Mouse (Mus musculus): Measurements from ENCODE around the gene Trpt1. TPM values are rescaled to one million over a fixed set of nuclear protein-coding genes. Genes with fewer than 3 reads are reported as not detected.
A peak's percentile ranks its signal among the peaks of the same experiment; 100 is the strongest.
"Not testable (repeated sequence)": the region's sequence is repeated elsewhere in the genome, so short reads cannot be mapped to it uniquely, and the experiment has no call there.

Trpt1 gene
- polyA plus RNA-seq, 1 experiment from 2014 or later: 12.1 TPM

GRCm38 (mm10) chr19:6987061-6987903 is 8.6 kb upstream of the Trpt1 start, which contains the start of gene Vegfb:
TSS of gene Vegfb (minus strand) at chr19:6987651.
- WGBS: 1% methylated on average over 75 of the region's 85 CpGs
- Histone ChIP-seq H3K27ac (ENCODE audit: low read depth, low read length) (peak within 1 kb of the TSS; percentile 69; the same call in 1 of the 2 replicates), H3K9me3 (ENCODE audit: control insufficient read depth, low read length) (no peaks in the 10 kb centered on the region), H3K4me2 (replicated peaks; ENCODE audit: low read depth, low read length) (peak within 1 kb of the TSS; percentile 90), H3K4me3 (ENCODE audit: low read length) (peak within 1 kb of the TSS; percentile 85), H3K9ac (ENCODE audit: low read depth, low read length) (peak within 1 kb of the TSS; percentile 96), H3K4me1 (ENCODE audit: control insufficient read depth, insufficient read depth, low read length) (peaks cover 16% of the 10 kb centered on the region), H3K36me3 (ENCODE audit: control insufficient read depth, insufficient read depth, low read length) (peaks cover 20% of the 10 kb centered on the region; the same call in 1 of the 2 replicates), H3K27me3 (ENCODE audit: control insufficient read depth, insufficient read depth, low read length) (no peaks in the 10 kb centered on the region)
- peak; percentile 56 for ATAC-seq (ENCODE audit: low FRiP score, low TSS enrichment)

DNA sequence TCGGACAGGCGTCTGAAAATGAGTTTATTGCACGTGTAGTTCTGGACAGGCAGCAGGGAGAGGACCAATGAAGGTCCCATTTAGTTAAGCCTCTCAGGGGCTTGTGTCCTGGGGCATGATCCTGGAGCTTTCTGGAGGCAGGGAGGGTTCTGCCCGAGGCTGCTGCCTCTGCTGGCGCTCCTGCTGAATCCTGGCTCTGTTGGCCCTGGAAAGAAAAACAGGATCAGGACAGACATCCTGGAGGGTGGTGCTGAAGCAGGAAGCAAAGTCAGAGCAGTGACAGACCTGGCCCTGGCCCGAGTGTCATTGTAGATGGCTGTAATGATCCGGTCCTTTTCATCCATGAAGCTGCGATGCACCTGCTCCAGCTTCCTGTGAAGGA is 8.0 kb upstream of the Trpt1 start:
- 2% methylated on average over 8 of the region's 8 CpGs for WGBS
- peaks cover 16% of the 10 kb centered on the region; the same call in 1 of the 2 replicates for H3K36me3 ChIP-seq (ENCODE audit: control insufficient read depth, insufficient read depth, low read length)
- peaks cover 17% of the 10 kb centered on the region for H3K4me1 ChIP-seq (ENCODE audit: control insufficient read depth, insufficient read depth, low read length)
- no peaks in the 10 kb centered on the region for H3K27me3 ChIP-seq (ENCODE audit: control insufficient read depth, insufficient read depth, low read length)
- no peak for ATAC-seq (ENCODE audit: low FRiP score, low TSS enrichment)
- peak overlapping the region; percentile 85 for H3K4me3 ChIP-seq (ENCODE audit: low read length)
- peak overlapping the region; percentile 69; the same call in 1 of the 2 replicates for H3K27ac ChIP-seq (ENCODE audit: low read depth, low read length)
- H3K4me2 ChIP-seq (replicated peaks; ENCODE audit: low read depth, low read length): peak overlapping the region; percentile 90
- H3K9ac ChIP-seq (ENCODE audit: low read depth, low read length): peak overlapping the region; percentile 96
- no peaks in the 10 kb centered on the region for H3K9me3 ChIP-seq (ENCODE audit: control insufficient read depth, low read length)

GRCm38 (mm10) chr19:6989251-6989650 is 6.7 kb upstream of the Trpt1 start:
- Histone ChIP-seq H3K4me1 (ENCODE audit: control insufficient read depth, insufficient read depth, low read length) (peaks cover 23% of the 10 kb centered on the region), H3K36me3 (ENCODE audit: control insufficient read depth, insufficient read depth, low read length) (peaks cover 6% of the 10 kb centered on the region; the same call in 1 of the 2 replicates), H3K4me3 (ENCODE audit: low read length) (no peak overlapping the region), H3K9ac (ENCODE audit: low read depth, low read length) (no peak overlapping the region), H3K9me3 (ENCODE audit: control insufficient read depth, low read length) (no peaks in the 10 kb centered on the region), H3K27ac (ENCODE audit: low read depth, low read length) (no peak overlapping the region), H3K4me2 (replicated peaks; ENCODE audit: low read depth, low read length) (no peak overlapping the region), H3K27me3 (ENCODE audit: control insufficient read depth, insufficient read depth, low read length) (no peaks in the 10 kb centered on the region)
- no peak for ATAC-seq (ENCODE audit: low FRiP score, low TSS enrichment)
- 82% methylated on average over 8 of the region's 8 CpGs for WGBS

- Histone ChIP-seq H3K9me3 (ENCODE audit: control insufficient read depth, low read length) (no peaks in the 10 kb centered on the region), H3K9ac (ENCODE audit: low read depth, low read length) (no peak overlapping the region), H3K4me1 (ENCODE audit: control insufficient read depth, insufficient read depth, low read length) (peaks cover 31% of the 10 kb centered on the region), H3K4me3 (ENCODE audit: low read length) (no peak overlapping the region), H3K36me3 (ENCODE audit: control insufficient read depth, insufficient read depth, low read length) (no peaks in the 10 kb centered on the region), H3K4me2 (replicated peaks; ENCODE audit: low read depth, low read length) (no peak overlapping the region), H3K27me3 (ENCODE audit: control insufficient read depth, insufficient read depth, low read length) (no peaks in the 10 kb centered on the region), H3K27ac (ENCODE audit: low read depth, low read length) (no peak overlapping the region)
- ATAC-seq (ENCODE audit: low FRiP score, low TSS enrichment): no peak
- WGBS: 87% methylated on average over 6 of the region's 6 CpGs
Observed at GRCm38 (mm10) chr19:6990712-6991111, 5.2 kb upstream of the Trpt1 start.

DNA sequence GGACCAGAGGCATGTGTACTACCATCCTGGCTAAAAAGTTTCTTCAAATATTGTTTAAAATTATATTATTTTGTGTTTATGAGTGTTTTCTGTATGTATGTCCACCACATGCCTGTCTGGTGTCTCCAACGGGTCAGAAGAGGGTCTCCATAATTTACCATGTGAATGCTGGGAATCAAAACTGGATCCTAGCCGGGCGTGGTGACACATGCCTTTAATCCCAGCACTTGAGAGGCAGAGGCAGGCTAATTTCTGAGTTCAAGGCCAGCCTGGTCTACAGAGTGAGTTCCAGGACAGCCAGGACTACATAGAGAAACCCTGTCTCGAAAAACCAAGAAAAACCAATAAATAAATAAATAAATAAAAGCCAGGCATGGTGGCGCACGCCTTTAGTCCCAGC is 4.8 kb upstream of the Trpt1 start:
- H3K4me3 ChIP-seq (ENCODE audit: low read length); H3K9me3 ChIP-seq (ENCODE audit: control insufficient read depth, low read length); H3K27ac ChIP-seq (ENCODE audit: low read depth, low read length); ATAC-seq (ENCODE audit: low FRiP score, low TSS enrichment); H3K4me2 ChIP-seq (replicated peaks; ENCODE audit: low read depth, low read length); H3K27me3 ChIP-seq (ENCODE audit: control insufficient read depth, insufficient read depth, low read length); H3K9ac ChIP-seq (ENCODE audit: low read depth, low read length); H3K36me3 ChIP-seq (ENCODE audit: control insufficient read depth, insufficient read depth, low read length): not testable (repeated sequence)
- H3K4me1 ChIP-seq (ENCODE audit: control insufficient read depth, insufficient read depth, low read length): peaks cover 30% of the 10 kb centered on the region
- 90% methylated on average over 6 of the region's 6 CpGs for WGBS

DNA sequence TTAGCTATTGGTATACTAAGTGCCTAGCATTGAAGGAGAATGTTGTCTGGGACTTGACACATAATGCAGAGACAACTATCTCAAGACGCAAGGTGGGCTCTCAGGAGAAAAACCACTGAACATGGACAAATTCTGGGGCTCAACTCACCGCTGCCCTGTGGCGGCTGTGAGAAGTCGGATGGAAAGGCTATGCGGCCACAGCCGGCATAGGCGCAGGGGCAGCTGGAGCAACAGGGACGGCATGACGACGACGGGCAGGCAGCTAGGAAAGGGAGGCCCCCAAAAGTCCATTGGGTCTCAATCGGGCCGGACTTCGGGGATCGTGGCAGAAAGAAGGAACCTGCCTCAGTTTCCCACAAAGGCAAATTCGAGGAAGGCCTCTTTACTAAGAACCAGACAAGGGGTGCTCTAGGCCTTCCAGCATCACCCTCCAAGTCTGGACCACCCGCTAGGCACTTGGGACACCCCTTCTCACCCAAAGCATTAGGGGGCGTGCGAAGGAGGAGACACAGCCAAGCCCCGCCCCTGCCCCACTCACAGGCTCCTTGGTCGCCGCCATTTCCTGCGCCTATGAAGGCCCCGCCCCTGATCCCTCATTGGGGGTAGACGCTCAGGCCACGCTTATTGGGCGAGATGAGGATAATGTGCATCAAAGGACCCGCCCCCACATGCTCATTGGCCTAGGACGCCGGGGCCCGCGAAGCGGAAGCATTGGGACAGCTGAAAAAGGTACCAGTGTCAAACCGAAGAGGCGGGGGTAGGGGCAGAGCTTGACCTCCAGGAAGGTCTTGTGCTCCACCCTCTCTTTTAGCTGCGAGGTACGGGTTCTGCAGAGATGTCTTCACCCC is 3.7 kb upstream of the Trpt1 start, which contains the start of gene Dnajc4:
TSS of gene Dnajc4 (minus strand) at position 562 of the 848 bp plus-strand sequence.
- ATAC-seq (ENCODE audit: low FRiP score, low TSS enrichment): peak; percentile 94
- Histone ChIP-seq H3K9me3 (ENCODE audit: control insufficient read depth, low read length) (no peaks in the 10 kb centered on the region), H3K4me1 (ENCODE audit: control insufficient read depth, insufficient read depth, low read length) (peaks cover 28% of the 10 kb centered on the region), H3K4me3 (ENCODE audit: low read length) (peak within 1 kb of the TSS; percentile 39), H3K9ac (ENCODE audit: low read depth, low read length) (peak within 1 kb of the TSS; percentile 59), H3K4me2 (replicated peaks; ENCODE audit: low read depth, low read length) (peak within 1 kb of the TSS; percentile 77), H3K27me3 (ENCODE audit: control insufficient read depth, insufficient read depth, low read length) (no peaks in the 10 kb centered on the region), H3K27ac (ENCODE audit: low read depth, low read length) (peak within 1 kb of the TSS; percentile 33; the same call in 1 of the 2 replicates), H3K36me3 (ENCODE audit: control insufficient read depth, insufficient read depth, low read length) (no peaks in the 10 kb centered on the region)
- 2% methylated on average over 37 of the region's 37 CpGs for WGBS

GRCm38 (mm10) chr19:6993011-6993770 is 2.7 kb upstream of the Trpt1 start:
- Histone ChIP-seq H3K9me3 (ENCODE audit: control insufficient read depth, low read length) (no peaks in the 10 kb centered on the region), H3K4me2 (replicated peaks; ENCODE audit: low read depth, low read length) (peak overlapping the region; percentile 77), H3K27me3 (ENCODE audit: control insufficient read depth, insufficient read depth, low read length) (no peaks in the 10 kb centered on the region), H3K27ac (ENCODE audit: low read depth, low read length) (peak overlapping the region; percentile 33; the same call in 1 of the 2 replicates), H3K4me3 (ENCODE audit: low read length) (peak overlapping the region; percentile 39), H3K4me1 (ENCODE audit: control insufficient read depth, insufficient read depth, low read length) (peaks cover 22% of the 10 kb centered on the region), H3K36me3 (ENCODE audit: control insufficient read depth, insufficient read depth, low read length) (no peaks in the 10 kb centered on the region; the same call in 1 of the 2 replicates), H3K9ac (ENCODE audit: low read depth, low read length) (peak overlapping the region; percentile 59)
- ATAC-seq (ENCODE audit: low FRiP score, low TSS enrichment): no peak
- 63% methylated on average over 14 of the region's 14 CpGs for WGBS

DNA sequence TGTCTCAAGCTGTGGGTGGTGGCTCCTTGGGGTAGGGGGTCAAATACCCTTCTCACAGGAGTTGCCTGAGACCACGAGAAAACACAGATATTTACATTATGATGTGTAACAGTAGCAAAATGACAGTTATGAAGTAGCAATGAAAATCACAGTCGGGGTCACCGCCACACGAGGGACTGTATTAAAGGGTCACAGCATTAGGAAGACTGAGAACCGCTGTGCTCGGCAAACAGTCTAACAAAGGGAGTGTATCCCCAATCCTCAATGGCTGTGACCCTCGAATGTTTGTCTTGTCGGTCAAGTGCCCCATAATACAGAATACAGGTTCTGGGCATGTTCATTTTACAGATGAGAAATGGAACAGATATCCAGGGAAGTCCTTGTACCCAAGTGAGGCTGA is 1.9 kb upstream of the Trpt1 start:
- Histone ChIP-seq H3K9ac (ENCODE audit: low read depth, low read length) (no peak overlapping the region), H3K27ac (ENCODE audit: low read depth, low read length) (no peak overlapping the region), H3K4me3 (ENCODE audit: low read length) (no peak overlapping the region), H3K4me1 (ENCODE audit: control insufficient read depth, insufficient read depth, low read length) (peaks cover 21% of the 10 kb centered on the region), H3K36me3 (ENCODE audit: control insufficient read depth, insufficient read depth, low read length) (peaks cover under 1% of the 10 kb centered on the region; the same call in 1 of the 2 replicates), H3K4me2 (replicated peaks; ENCODE audit: low read depth, low read length) (no peak overlapping the region), H3K9me3 (ENCODE audit: control insufficient read depth, low read length) (no peaks in the 10 kb centered on the region), H3K27me3 (ENCODE audit: control insufficient read depth, insufficient read depth, low read length) (no peaks in the 10 kb centered on the region)
- ATAC-seq (ENCODE audit: low FRiP score, low TSS enrichment): no peak
- 88% methylated on average over 8 of the region's 8 CpGs for WGBS
